Mouse (Mus musculus) WW6 (cell line): ENCODE results near the gene Aif1.

Experiments used
- DNase-seq: peaks from one replicate; pipeline ENCODE4 v3.0.0-alpha.2; 2013; ENCODE audit warnings: low read depth, low spot score

Aif1 gene

GRCm38 (mm10) chr17:35175968-35176367 is at the start of gene Aif1:
Gene Aif1 (minus strand): TSS chr17:35176068.
- no peak for DNase-seq

- no peak for DNase-seq
Observed at GRCm38 (mm10) chr17:35225456-35225855, 49.6 kb upstream of the Aif1 start.

GRCm38 (mm10) chr17:35224641-35225040 is 48.8 kb upstream of the Aif1 start:
- DNase-seq: no peak

- no peak for DNase-seq
Observed at GRCm38 (mm10) chr17:35222299-35222698, 46.4 kb upstream of the Aif1 start.

- no peak for DNase-seq
Observed at GRCm38 (mm10) chr17:35220156-35220952, 44.5 kb upstream of the Aif1 start, which contains the start of gene Gm16181. Gene Gm16181 (plus strand): TSS chr17:35220834.

GRCm38 (mm10) chr17:35219601-35220041 is 43.8 kb upstream of the Aif1 start:
- DNase-seq: no peak

- no peak for DNase-seq
Observed at GRCm38 (mm10) chr17:35218516-35219193, 42.8 kb upstream of the Aif1 start.

- DNase-seq: no peak
Observed at GRCm38 (mm10) chr17:35213071-35213470, 37.2 kb upstream of the Aif1 start.

- DNase-seq: no peak
Observed at GRCm38 (mm10) chr17:35210593-35210992, 34.7 kb upstream of the Aif1 start.

- no peak for DNase-seq
Observed at GRCm38 (mm10) chr17:35209785-35210535, 34.1 kb upstream of the Aif1 start.

GRCm38 (mm10) chr17:35205380-35205769 is 29.5 kb upstream of the Aif1 start:
- DNase-seq: no peak

- DNase-seq: no peak
Observed at GRCm38 (mm10) chr17:35204494-35205379, 28.9 kb upstream of the Aif1 start, which contains the start of gene Lta. Gene Lta (minus strand): TSS chr17:35205351.

GRCm38 (mm10) chr17:35202442-35202841 is 26.6 kb upstream of the Aif1 start:
- DNase-seq: no peak

- no peak for DNase-seq
Observed at GRCm38 (mm10) chr17:35201787-35202186, 25.9 kb upstream of the Aif1 start, which contains the start of gene Tnf. Gene Tnf (minus strand): TSS chr17:35202007.

- DNase-seq: no peak
Observed at GRCm38 (mm10) chr17:35201128-35201527, 25.3 kb upstream of the Aif1 start.

- DNase-seq: no peak
Observed at GRCm38 (mm10) chr17:35200398-35200797, 24.5 kb upstream of the Aif1 start.

- no peak for DNase-seq
Observed at GRCm38 (mm10) chr17:35198946-35199345, 23.1 kb upstream of the Aif1 start.

- no peak for DNase-seq
Observed at GRCm38 (mm10) chr17:35198029-35198428, 22.2 kb upstream of the Aif1 start.

GRCm38 (mm10) chr17:35197126-35197525 is 21.3 kb upstream of the Aif1 start:
- no peak for DNase-seq

GRCm38 (mm10) chr17:35196321-35196641 is 20.4 kb upstream of the Aif1 start:
- DNase-seq: no peak

GRCm38 (mm10) chr17:35195631-35196320 is 19.9 kb upstream of the Aif1 start:
- no peak for DNase-seq
